Mouse (Mus musculus) limb, embryonic 10.5 days (tissue): Measurements from ENCODE around the gene Pgbd5. TPM values are rescaled to one million over a fixed set of nuclear protein-coding genes. Genes with fewer than 3 reads are reported as not detected.

Experiments
- DNase-seq: peaks from one replicate; pipeline ENCODE4 v3.0.0-alpha.2; 2017; ENCODE audit warnings: low spot score
- H3K27ac ChIP-seq: fragments of 300-500 bp; sonication (generic); 2 replicates; pipeline ENCODE4 v1.5.1; 2016; ENCODE audit warnings: mild to moderate bottlenecking
- H3K27me3 ChIP-seq: fragments of 300-500 bp; sonication (generic); 2 replicates; pipeline ENCODE4 v1.6.1; 2016; ENCODE audit warnings: low read depth, mild to moderate bottlenecking; ENCODE audit not compliant: poor library complexity, severe bottlenecking
- H3K36me3 ChIP-seq: fragments of 300-500 bp; sonication (generic); 2 replicates; pipeline ENCODE4 v1.6.1; 2016; ENCODE audit warnings: mild to moderate bottlenecking, moderate library complexity
- H3K4me1 ChIP-seq: fragments of 300-500 bp; sonication (generic); 2 replicates; pipeline ENCODE4 v1.6.1; 2016
- H3K4me3 ChIP-seq: fragments of 300-500 bp; sonication (generic); 2 replicates; pipeline ENCODE4 v1.5.1; 2016; ENCODE audit warnings: mild to moderate bottlenecking, moderate library complexity
- H3K9me3 ChIP-seq: fragments of 300-500 bp; sonication (generic); replicated peaks from 2 replicates; pipeline ENCODE4 v1.6.1; 2016; ENCODE audit warnings: mild to moderate bottlenecking
- WGBS: fragments of 180-500 bp; shearing (Covaris S2); methylation state at CpG from one replicate; pipeline ENCODE4 v1.1.7; 2016; 5-methylcytosine and 5-hydroxymethylcytosine counted together
- polyA plus RNA-seq: library from polyadenylated mRNA; unstranded; fragments of >200 nt; fragmentation: Nextera tagmentation; extraction: Ambion mirVana; gene quantifications from 2 replicates; pipeline ENCODE4 v1.2.1, GENCODE M21; 2016

Gene Pgbd5
- polyA plus RNA-seq, 1 experiment from 2014 or later: 0.20 TPM

- peaks cover 18% of the 10 kb centered on the region for H3K36me3 ChIP-seq
- no peak overlapping the region for H3K27ac ChIP-seq
- H3K9me3 ChIP-seq: no peaks in the 10 kb centered on the region
- 86% methylated on average over 4 of the region's 4 CpGs for WGBS
- no peak for DNase-seq
- H3K27me3 ChIP-seq: no peaks in the 10 kb centered on the region
- H3K4me1 ChIP-seq: peaks cover 20% of the 10 kb centered on the region; the same call in 1 of the 2 replicates
- no peak overlapping the region for H3K4me3 ChIP-seq
These were observed 120.2 kb downstream of the Pgbd5 start for GRCm38 (mm10) chr8:124319316-124319652.

Other genes starting within 250 kb of the Pgbd5 start
- gene Galnt2, start 208.3 kb downstream of the Pgbd5 start, polyA plus RNA-seq: 35.0 and 43.7 TPM in 2 replicates
- 37.9 and 43.5 TPM in 2 replicates for gene Cog2, start 81.1 kb upstream of the Pgbd5 start, polyA plus RNA-seq
- gene Agt, start 130.0 kb upstream of the Pgbd5 start, polyA plus RNA-seq: not detected in 2 replicates
- not detected in 2 replicates for gene Capn9, start 136.5 kb upstream of the Pgbd5 start, polyA plus RNA-seq
- gene 2310022B05Rik, start 223.7 kb upstream of the Pgbd5 start, polyA plus RNA-seq: 22.7 and 23.5 TPM in 2 replicates